Comparison of ENCODE assay signal across 8 mouse cellular contexts in genomic region chr6:141337673-141338072, GRCm38 (mm10).
DNase-seq lines count a peak whose midpoint lies in the region; ATAC-seq and TF ChIP-seq lines count a peak whose summit lies in the region.

No protein-coding gene starts in this region.

- no peaks in the 10 kb centered on the region for H3K36me3 ChIP-seq in midbrain, embryonic 10.5 days

- H3K4me1 ChIP-seq in cortical plate, adult 2 months (ENCODE audit: control insufficient read depth, insufficient read depth, low read length) = no peaks in the 10 kb centered on the region
- H3K4me1 ChIP-seq in midbrain, embryonic 10.5 days = no peaks in the 10 kb centered on the region

- peak; percentile 28 to 41 for DNase-seq in kidney, postnatal 4 days
- no peak for DNase-seq in kidney, postnatal 25 days
- DNase-seq in WW6 (ENCODE audit: low read depth, low spot score) = peak; percentile 55
- DNase-seq in right cerebral cortex, postnatal 14 days = no peak
- no peak for DNase-seq in midbrain, embryonic 10.5 days (ENCODE audit: low spot score)
- DNase-seq in right cerebral cortex, postnatal 36 days (ENCODE audit: low spot score in 2 of 2) = no peak

- H3K27me3 ChIP-seq in midbrain, embryonic 10.5 days (ENCODE audit: low read depth, poor library complexity, severe bottlenecking) = no peaks in the 10 kb centered on the region

- no peak for TF ChIP-seq POLR2A in cortical plate, adult 2 months (IDR thresholded peaks at IDR 0.05; ENCODE audit: extremely low read depth, insufficient read depth, low read length)

- peak; percentile 29; the same call in 1 of the 2 replicates for TF ChIP-seq CTCF in cortical plate, adult 2 months (IDR thresholded peaks at IDR 0.05; ENCODE audit: extremely low read depth, insufficient read depth, low read length)

- H3K27ac ChIP-seq in cortical plate, adult 2 months (ENCODE audit: insufficient read depth, low read length) = no peak overlapping the region
- H3K27ac ChIP-seq in midbrain, embryonic 10.5 days (replicated peaks) = no peak overlapping the region

- no peaks in the 10 kb centered on the region for H3K9me3 ChIP-seq in midbrain, embryonic 10.5 days (replicated peaks)

- peak; percentile 98 for ATAC-seq in megakaryocyte progenitor cell, adult 5-6 weeks (replicated peaks; ENCODE audit: poor library complexity)

- 52% methylated on average over 8 of the region's 8 CpGs for WGBS in midbrain, embryonic 10.5 days

- H3K4me3 ChIP-seq in cortical plate, adult 2 months (ENCODE audit: insufficient read depth, low read length) = no peak overlapping the region
- no peak overlapping the region for H3K4me3 ChIP-seq in midbrain, embryonic 10.5 days

Comparison
In these comparisons a context has a peak if more than half of its experiments do, and no peak if none do; other contexts are left out.
1. DNase-seq: peak in kidney, postnatal 4 days (2 of 2) and WW6 (single experiment); none in kidney, postnatal 25 days (0 of 2), right cerebral cortex, postnatal 14 days (single experiment), midbrain, embryonic 10.5 days (single experiment) and right cerebral cortex, postnatal 36 days (0 of 2).